In the genomic region with DNA sequence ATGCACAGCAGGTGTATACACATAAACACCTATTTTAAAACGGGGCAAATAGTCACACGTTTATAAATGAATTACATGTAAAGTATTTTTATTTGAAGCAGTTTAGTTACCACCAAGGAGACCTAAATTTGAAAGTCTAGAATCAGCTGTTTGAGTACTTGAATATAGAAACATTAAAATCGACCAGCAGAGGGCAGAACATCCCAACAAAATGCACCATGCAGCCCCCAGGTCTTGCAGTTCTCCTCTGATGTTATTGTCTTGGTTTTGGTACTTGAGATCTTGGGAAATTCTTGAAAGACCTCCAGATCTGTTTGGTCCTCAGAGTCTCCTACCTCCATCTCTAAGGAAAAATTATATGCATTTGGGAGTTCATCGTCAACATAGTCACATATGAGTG, we compare ENCODE assay signal across 8 mouse cellular contexts.
DNase-seq lines count a peak whose midpoint lies in the region; ATAC-seq and TF ChIP-seq lines count a peak whose summit lies in the region.

No protein-coding gene starts in this region.

- no peaks in the 10 kb centered on the region for H3K36me3 ChIP-seq in kidney, adult 2 months (ENCODE audit: control insufficient read depth, insufficient read depth, low read length)
- H3K36me3 ChIP-seq in embryonic facial prominence, embryonic 11.5 days (replicated peaks; ENCODE audit: control insufficient read depth, insufficient read depth, low read depth, low read length) = no peaks in the 10 kb centered on the region
- no peaks in the 10 kb centered on the region for H3K36me3 ChIP-seq in stomach, postnatal 0 days (ENCODE audit: control insufficient read depth, insufficient read depth, low read length)

- no peak overlapping the region for H3K4me2 ChIP-seq in embryonic facial prominence, embryonic 11.5 days (ENCODE audit: low read depth, low read length)
- no peak overlapping the region for H3K4me2 ChIP-seq in stomach, postnatal 0 days (replicated peaks; ENCODE audit: low read depth)

- TF ChIP-seq EP300 in stomach, postnatal 0 days (optimal IDR thresholded peaks at IDR 0.05) = no peak

- no peaks in the 10 kb centered on the region for H3K9me3 ChIP-seq in embryonic facial prominence, embryonic 11.5 days (replicated peaks; ENCODE audit: control insufficient read depth, low read length)
- H3K9me3 ChIP-seq in stomach, postnatal 0 days (ENCODE audit: control insufficient read depth, low read length) = no peaks in the 10 kb centered on the region

- no peaks in the 10 kb centered on the region for H3K4me1 ChIP-seq in kidney, adult 2 months (ENCODE audit: control insufficient read depth, insufficient read depth, low read length)
- H3K4me1 ChIP-seq in embryonic facial prominence, embryonic 11.5 days (ENCODE audit: control insufficient read depth, insufficient read depth, low read length) = no peaks in the 10 kb centered on the region
- H3K4me1 ChIP-seq in stomach, postnatal 0 days (replicated peaks; ENCODE audit: control insufficient read depth, insufficient read depth) = no peaks in the 10 kb centered on the region

- H3K27me3 ChIP-seq in kidney, adult 2 months (replicated peaks; ENCODE audit: control insufficient read depth, insufficient read depth, low read length) = no peaks in the 10 kb centered on the region
- H3K27me3 ChIP-seq in embryonic facial prominence, embryonic 11.5 days (ENCODE audit: control insufficient read depth, insufficient read depth, low read length) = no peaks in the 10 kb centered on the region
- H3K27me3 ChIP-seq in stomach, postnatal 0 days (ENCODE audit: control insufficient read depth, insufficient read depth, low read length) = no peaks in the 10 kb centered on the region

- no peak overlapping the region for H3K4me3 ChIP-seq in kidney, adult 2 months (ENCODE audit: insufficient read depth, low read depth, low read length)
- no peak overlapping the region for H3K4me3 ChIP-seq in embryonic facial prominence, embryonic 11.5 days (ENCODE audit: low read depth, low read length)
- no peak overlapping the region for H3K4me3 ChIP-seq in stomach, postnatal 0 days (ENCODE audit: low read depth, low read length)

- no peak overlapping the region for H3K27ac ChIP-seq in kidney, adult 2 months (ENCODE audit: insufficient read depth, low read depth, low read length)
- H3K27ac ChIP-seq in embryonic facial prominence, embryonic 11.5 days (replicated peaks; ENCODE audit: low read depth, low read length) = no peak overlapping the region
- H3K27ac ChIP-seq in stomach, postnatal 0 days (replicated peaks) = no peak overlapping the region

- ATAC-seq in embryonic facial prominence, embryonic 11.5 days (replicated peaks; ENCODE audit: insufficient number of reproducible peaks, low FRiP score, low TSS enrichment, low read depth) = no peak
- no peak for ATAC-seq in stomach, postnatal 0 days (ENCODE audit: low FRiP score, low TSS enrichment)

- 29% methylated on average over 4 of the region's 4 CpGs for WGBS in kidney, adult 2 months
- 31% methylated on average over 4 of the region's 4 CpGs for WGBS in embryonic facial prominence, embryonic 11.5 days
- WGBS in stomach, postnatal 0 days = 30% methylated on average over 4 of the region's 4 CpGs

- peak; percentile 2 for DNase-seq in kidney, adult 2 months
- no peak for DNase-seq in kidney, adult 8-10 months
- DNase-seq in thymus, postnatal 0 days (ENCODE audit: low spot score) = peak; percentile 12
- no peak for DNase-seq in thymus, adult 18-20 months
- DNase-seq in embryonic facial prominence, embryonic 11.5 days (ENCODE audit: low spot score) = peak; percentile 71
- DNase-seq in stomach, postnatal 0 days (ENCODE audit: low spot score) = no peak
- no peak for DNase-seq in adrenal gland, adult 18-20 months (ENCODE audit: low spot score in 2 of 2)
- DNase-seq in testis, postnatal 10 days (ENCODE audit: low spot score) = no peak

- TF ChIP-seq POLR2A in kidney, adult 2 months (IDR thresholded peaks at IDR 0.05; ENCODE audit: low read depth, low read length) = no peak

- H3K9ac ChIP-seq in embryonic facial prominence, embryonic 11.5 days (replicated peaks; ENCODE audit: low read length) = no peak overlapping the region
- H3K9ac ChIP-seq in stomach, postnatal 0 days (ENCODE audit: low read length) = no peak overlapping the region

- TF ChIP-seq CTCF in kidney, adult 2 months (conservative IDR thresholded peaks at IDR 0.05; ENCODE audit: insufficient read depth, insufficient read length, low read depth, low read length) = peak; percentile 29; the same call in 1 of the 2 replicates
- TF ChIP-seq CTCF in stomach, postnatal 0 days (IDR thresholded peaks at IDR 0.05; ENCODE audit: low read depth) = peak; percentile 66

Comparison
In these comparisons a context has a peak if more than half of its experiments do, and no peak if none do; other contexts are left out.
1. DNase-seq: peak in kidney, adult 2 months (single experiment), thymus, postnatal 0 days (single experiment) and embryonic facial prominence, embryonic 11.5 days (single experiment); none in kidney, adult 8-10 months (0 of 2), thymus, adult 18-20 months (0 of 2), stomach, postnatal 0 days (single experiment), adrenal gland, adult 18-20 months (0 of 2) and testis, postnatal 10 days (single experiment).